Mouse (Mus musculus): ENCODE data around the gene Slit3. TPM values are rescaled to one million over a fixed set of nuclear protein-coding genes. Genes with fewer than 3 reads are reported as not detected.

Slit3 gene
- polyA plus RNA-seq, 1 experiment from 2014 or later: 11.1 TPM

DNA sequence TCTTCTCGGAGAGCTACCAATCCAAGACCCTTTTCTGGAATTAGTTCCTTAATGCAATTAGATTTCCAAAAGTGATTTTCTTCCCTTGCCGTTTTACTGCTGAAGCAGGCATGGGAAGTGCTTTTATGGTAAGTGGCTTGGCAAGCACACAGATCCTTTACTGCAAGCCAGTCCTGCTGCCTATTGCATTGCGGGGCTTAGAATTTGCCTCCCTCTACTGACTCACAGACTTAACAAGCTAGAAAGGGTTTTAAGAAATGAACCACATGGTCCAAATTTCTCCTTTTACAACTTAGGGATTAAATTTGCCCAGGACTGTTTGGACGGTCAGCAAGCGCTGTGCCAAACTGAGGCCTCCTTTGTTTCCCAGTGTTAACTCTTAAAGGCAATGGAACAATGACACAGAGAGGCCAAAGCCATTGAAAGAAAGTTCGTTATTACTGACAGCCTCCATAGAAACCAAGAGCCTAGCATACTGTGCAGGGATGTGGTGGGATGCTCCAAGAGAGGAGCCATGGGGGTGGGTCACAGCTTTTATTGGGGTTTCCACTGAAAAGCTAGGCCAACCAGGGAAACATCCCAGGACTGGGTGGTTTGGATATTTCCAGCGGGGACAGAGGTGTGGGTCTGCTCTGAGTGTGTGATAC is 406.9 kb downstream of the Slit3 start:
- WGBS: 34% methylated on average over 7 of the region's 7 CpGs
- Histone ChIP-seq H3K27ac (ENCODE audit: low read depth, low read length) (no peak overlapping the region; the same call in 1 of the 2 replicates), H3K4me1 (ENCODE audit: control insufficient read depth, insufficient read depth, low read length) (peaks cover 37% of the 10 kb centered on the region), H3K4me3 (ENCODE audit: low read depth, low read length) (no peak overlapping the region), H3K9ac (ENCODE audit: low read length) (no peak overlapping the region), H3K9me3 (ENCODE audit: control insufficient read depth, low read length) (no peaks in the 10 kb centered on the region), H3K27me3 (ENCODE audit: control insufficient read depth, insufficient read depth, low read length) (0 out of 2 replicates have a peak, but pooled peaks cover 3% of the 10 kb centered on the region), H3K4me2 (no peak overlapping the region), H3K36me3 (ENCODE audit: control insufficient read depth, insufficient read depth, low read length) (no peaks in the 10 kb centered on the region)
- DNase-seq (ENCODE audit: low spot score, missing footprints) (peak; percentile 93), ATAC-seq (ENCODE audit: low FRiP score) (peak; percentile 79)

DNA sequence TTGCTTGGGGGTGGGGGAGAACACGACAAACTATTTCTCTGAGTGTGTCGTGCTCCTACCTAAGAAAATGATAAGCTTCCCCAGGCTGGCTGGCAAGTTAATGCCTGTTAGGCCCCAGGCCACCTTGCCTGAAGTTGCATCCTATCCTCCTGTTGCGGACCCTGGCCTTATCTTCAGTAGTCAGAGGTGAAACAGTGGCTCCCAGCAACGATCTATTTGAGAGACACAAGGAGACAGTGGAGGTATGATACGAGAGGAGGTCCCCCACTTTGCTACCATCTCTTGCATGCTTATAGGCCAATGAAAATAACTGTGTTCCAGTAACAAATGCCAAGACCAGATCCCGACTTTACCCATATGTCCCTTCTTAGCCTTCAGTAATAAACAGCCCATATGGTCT is 414.0 kb downstream of the Slit3 start:
- H3K4me2 ChIP-seq: no peak overlapping the region
- no peak overlapping the region for H3K27ac ChIP-seq (ENCODE audit: low read depth, low read length)
- H3K27me3 ChIP-seq (ENCODE audit: control insufficient read depth, insufficient read depth, low read length): 0 out of 2 replicates have a peak, but pooled peaks cover 5% of the 10 kb centered on the region
- H3K9ac ChIP-seq (ENCODE audit: low read length): no peak overlapping the region
- ATAC-seq (ENCODE audit: low FRiP score) (no peak), DNase-seq (ENCODE audit: low spot score, missing footprints) (no peak)
- 86% methylated on average over 6 of the region's 6 CpGs for WGBS
- H3K36me3 ChIP-seq (ENCODE audit: control insufficient read depth, insufficient read depth, low read length): no peaks in the 10 kb centered on the region
- H3K4me3 ChIP-seq (ENCODE audit: low read depth, low read length): no peak overlapping the region
- H3K4me1 ChIP-seq (ENCODE audit: control insufficient read depth, insufficient read depth, low read length): peaks cover 23% of the 10 kb centered on the region
- H3K9me3 ChIP-seq (ENCODE audit: control insufficient read depth, low read length): no peaks in the 10 kb centered on the region

DNA sequence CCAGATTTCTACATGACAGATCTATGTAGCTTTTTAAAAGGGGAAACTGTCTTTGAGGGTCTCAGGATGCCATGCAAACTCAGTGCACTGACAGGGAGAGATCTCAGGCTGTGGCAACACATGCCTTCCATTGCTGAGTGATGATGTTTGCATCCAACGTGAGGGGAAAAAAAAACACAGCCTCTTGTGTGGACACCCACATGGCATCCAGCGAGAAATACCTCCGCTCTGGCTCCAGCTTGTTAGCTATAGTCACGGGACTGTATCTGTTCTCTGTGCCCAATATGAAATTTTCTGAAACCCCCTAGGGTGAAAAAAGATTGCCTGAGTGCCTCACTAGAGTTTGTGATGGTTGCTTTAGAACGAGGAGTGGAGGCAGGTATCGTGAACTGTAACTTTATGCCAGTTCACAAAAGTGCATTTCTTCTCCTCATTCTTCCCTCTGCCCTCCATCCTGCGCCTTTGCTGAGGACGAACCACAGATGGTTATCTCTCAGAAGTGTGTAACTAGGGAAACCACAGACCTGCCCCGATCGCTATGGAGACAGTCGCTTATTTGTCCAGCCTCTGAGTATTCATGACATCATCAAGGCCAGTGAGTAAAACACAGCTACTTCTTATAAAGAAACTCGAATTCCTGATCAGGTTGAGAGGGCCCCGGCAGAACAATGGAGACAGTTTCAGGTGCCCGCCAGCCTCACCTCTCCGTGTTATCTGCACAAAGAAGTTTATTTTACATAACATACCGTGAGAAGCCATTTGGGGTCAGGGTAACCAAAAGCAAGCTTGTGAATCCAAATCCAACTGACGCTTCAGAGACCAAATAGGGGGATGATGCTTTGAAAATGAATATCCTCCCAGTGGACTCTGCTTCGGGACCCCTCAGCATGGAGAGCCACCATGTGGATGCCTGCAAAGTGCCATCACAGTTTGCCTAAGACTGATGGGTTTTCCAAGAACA is 416.4 kb downstream of the Slit3 start:
- DNase-seq (ENCODE audit: low spot score, missing footprints): peak; percentile 91
- H3K4me3 ChIP-seq (ENCODE audit: low read depth, low read length): no peak overlapping the region
- H3K27ac ChIP-seq (ENCODE audit: low read depth, low read length): peak overlapping the region; percentile 36
- H3K9ac ChIP-seq (ENCODE audit: low read length): no peak overlapping the region
- no peaks in the 10 kb centered on the region for H3K36me3 ChIP-seq (ENCODE audit: control insufficient read depth, insufficient read depth, low read length)
- WGBS: 34% methylated on average over 18 of the region's 18 CpGs
- peak overlapping the region; percentile 22 for H3K4me2 ChIP-seq
- H3K4me1 ChIP-seq (ENCODE audit: control insufficient read depth, insufficient read depth, low read length): peaks cover 31% of the 10 kb centered on the region
- H3K27me3 ChIP-seq (ENCODE audit: control insufficient read depth, insufficient read depth, low read length): peaks cover 2% of the 10 kb centered on the region; the same call in 1 of the 2 replicates
- H3K9me3 ChIP-seq (ENCODE audit: control insufficient read depth, low read length): no peaks in the 10 kb centered on the region
- peak; percentile 77 for ATAC-seq (ENCODE audit: low FRiP score)

DNA sequence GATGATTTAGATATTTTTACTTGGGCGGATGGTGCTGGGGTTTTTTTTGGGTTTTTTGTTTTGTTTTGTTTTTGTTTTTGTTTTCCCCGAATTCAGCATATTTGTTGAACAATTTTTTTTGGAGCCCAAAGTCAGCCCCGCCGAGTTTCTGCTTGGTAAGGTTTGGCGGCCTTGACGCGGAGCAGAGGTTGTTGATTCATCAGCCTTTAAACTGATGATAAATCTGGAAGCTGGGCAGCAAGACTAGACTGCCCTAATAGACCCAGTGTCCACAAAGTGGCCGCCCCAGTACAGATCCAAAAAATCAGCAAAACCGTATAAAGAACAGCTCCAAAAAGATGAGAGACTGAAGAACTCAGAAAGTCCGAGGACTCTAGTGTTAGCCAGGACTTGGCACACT is 421.7 kb downstream of the Slit3 start:
- ATAC-seq (ENCODE audit: low FRiP score) (no peak), DNase-seq (ENCODE audit: low spot score, missing footprints) (no peak)
- 90% methylated on average over 10 of the region's 10 CpGs for WGBS
- Histone ChIP-seq H3K4me1 (ENCODE audit: control insufficient read depth, insufficient read depth, low read length) (peaks cover 28% of the 10 kb centered on the region), H3K9me3 (ENCODE audit: control insufficient read depth, low read length) (no peaks in the 10 kb centered on the region), H3K27me3 (ENCODE audit: control insufficient read depth, insufficient read depth, low read length) (peaks cover 4% of the 10 kb centered on the region; the same call in 1 of the 2 replicates), H3K36me3 (ENCODE audit: control insufficient read depth, insufficient read depth, low read length) (no peaks in the 10 kb centered on the region), H3K4me2 (no peak overlapping the region), H3K27ac (ENCODE audit: low read depth, low read length) (no peak overlapping the region), H3K4me3 (ENCODE audit: low read depth, low read length) (no peak overlapping the region), H3K9ac (ENCODE audit: low read length) (no peak overlapping the region)

DNA sequence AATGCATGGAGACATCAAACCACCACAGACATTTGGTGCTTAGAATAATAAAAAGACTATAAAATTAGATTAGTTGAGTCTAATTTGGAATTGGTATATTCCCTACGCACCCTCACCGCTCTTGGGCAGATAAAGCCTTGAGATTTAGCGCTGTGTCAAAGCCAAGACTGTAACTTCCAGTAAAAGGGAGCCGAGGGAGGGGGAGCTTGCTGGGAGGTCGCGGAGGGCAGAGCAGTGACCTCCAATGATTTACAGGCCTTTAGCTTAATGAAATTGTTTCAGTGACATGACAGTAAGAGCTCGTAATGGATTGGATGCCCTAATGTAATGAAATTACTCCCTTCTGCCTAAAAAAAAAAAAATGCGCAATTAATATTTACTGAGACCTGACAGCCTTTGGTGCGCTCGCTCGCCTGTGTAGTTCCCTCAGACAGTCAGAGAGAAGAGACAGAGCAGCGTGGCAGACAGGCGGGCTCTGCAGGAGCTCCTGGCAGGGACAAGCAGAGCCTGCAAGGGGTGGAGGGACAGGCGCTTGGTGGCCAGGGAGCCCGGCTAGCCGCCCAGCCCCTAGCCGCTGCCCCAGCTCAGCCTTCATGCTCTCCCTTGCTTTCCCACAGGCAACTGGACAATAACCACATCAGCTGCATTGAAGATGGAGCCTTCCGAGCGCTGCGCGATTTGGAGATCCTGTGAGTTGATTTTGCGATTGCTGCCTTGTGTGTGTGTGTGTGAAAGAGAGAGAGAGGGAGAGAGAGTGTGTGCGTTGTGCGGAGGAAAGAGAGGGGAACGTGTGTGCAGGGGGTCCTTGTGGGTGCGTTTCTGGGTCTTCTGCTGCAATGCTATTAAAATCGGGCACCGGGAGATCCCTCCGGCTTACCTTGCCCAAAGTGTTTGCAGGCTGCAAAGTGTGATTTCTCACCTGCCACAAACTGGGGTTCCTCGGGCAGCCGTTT is 423.4 kb downstream of the Slit3 start:
- peak overlapping the region; percentile 21 for H3K4me3 ChIP-seq (ENCODE audit: low read depth, low read length)
- H3K4me2 ChIP-seq: peak overlapping the region; percentile 39
- WGBS: 32% methylated on average over 31 of the region's 31 CpGs
- peaks cover 2% of the 10 kb centered on the region; the same call in 1 of the 2 replicates for H3K27me3 ChIP-seq (ENCODE audit: control insufficient read depth, insufficient read depth, low read length)
- peak; percentile 74 for ATAC-seq (ENCODE audit: low FRiP score)
- H3K27ac ChIP-seq (ENCODE audit: low read depth, low read length): peak overlapping the region; percentile 45
- DNase-seq (ENCODE audit: low spot score, missing footprints): peak; percentile 91
- H3K4me1 ChIP-seq (ENCODE audit: control insufficient read depth, insufficient read depth, low read length): peaks cover 19% of the 10 kb centered on the region
- no peaks in the 10 kb centered on the region for H3K9me3 ChIP-seq (ENCODE audit: control insufficient read depth, low read length)
- H3K9ac ChIP-seq (ENCODE audit: low read length): peak overlapping the region; percentile 59
- no peaks in the 10 kb centered on the region for H3K36me3 ChIP-seq (ENCODE audit: control insufficient read depth, insufficient read depth, low read length)

DNA sequence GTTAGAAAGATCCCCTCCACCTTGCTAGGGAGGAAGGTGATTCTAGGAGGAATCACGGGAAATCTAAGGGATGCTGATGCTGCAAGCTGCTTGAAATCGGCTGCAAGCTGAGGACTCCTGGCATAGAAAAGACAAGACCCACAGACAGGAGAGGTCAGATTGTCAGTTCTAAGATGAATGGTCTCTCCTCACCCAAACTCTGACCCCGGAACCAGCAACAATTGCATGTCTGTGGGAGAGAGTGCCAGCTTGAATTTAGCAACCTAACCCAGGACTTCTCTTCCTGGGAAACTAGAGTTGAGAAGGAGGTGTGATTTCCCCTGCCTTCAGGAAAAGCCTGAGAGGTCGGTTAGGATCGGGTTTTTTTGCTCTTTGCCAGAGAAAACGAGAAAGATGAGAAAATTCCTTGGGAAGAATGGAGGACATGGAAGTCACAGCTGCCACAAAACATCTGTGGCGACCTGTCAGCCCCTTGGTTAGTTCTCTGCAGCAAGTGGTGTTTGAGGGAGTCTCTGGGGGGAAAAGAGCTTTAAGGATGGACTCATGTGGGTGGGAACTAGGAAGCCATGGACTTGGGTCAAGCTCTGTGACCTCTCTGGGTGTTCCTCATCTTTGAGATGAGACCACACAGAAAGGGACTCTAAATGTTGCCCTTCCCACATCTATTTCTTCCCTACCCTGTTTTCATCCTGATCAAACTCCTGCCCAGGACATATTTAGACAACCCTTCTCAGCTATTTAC is 425.2 kb downstream of the Slit3 start:
- Histone ChIP-seq H3K36me3 (ENCODE audit: control insufficient read depth, insufficient read depth, low read length) (no peaks in the 10 kb centered on the region), H3K4me1 (ENCODE audit: control insufficient read depth, insufficient read depth, low read length) (peaks cover 14% of the 10 kb centered on the region), H3K4me3 (ENCODE audit: low read depth, low read length) (no peak overlapping the region), H3K27ac (ENCODE audit: low read depth, low read length) (no peak overlapping the region), H3K27me3 (ENCODE audit: control insufficient read depth, insufficient read depth, low read length) (peaks cover 2% of the 10 kb centered on the region; the same call in 1 of the 2 replicates), H3K9ac (ENCODE audit: low read length) (no peak overlapping the region), H3K4me2 (no peak overlapping the region), H3K9me3 (ENCODE audit: control insufficient read depth, low read length) (no peaks in the 10 kb centered on the region)
- ATAC-seq (ENCODE audit: low FRiP score) (no peak), DNase-seq (ENCODE audit: low spot score, missing footprints) (no peak)
- 56% methylated on average over 7 of the region's 7 CpGs for WGBS

DNA sequence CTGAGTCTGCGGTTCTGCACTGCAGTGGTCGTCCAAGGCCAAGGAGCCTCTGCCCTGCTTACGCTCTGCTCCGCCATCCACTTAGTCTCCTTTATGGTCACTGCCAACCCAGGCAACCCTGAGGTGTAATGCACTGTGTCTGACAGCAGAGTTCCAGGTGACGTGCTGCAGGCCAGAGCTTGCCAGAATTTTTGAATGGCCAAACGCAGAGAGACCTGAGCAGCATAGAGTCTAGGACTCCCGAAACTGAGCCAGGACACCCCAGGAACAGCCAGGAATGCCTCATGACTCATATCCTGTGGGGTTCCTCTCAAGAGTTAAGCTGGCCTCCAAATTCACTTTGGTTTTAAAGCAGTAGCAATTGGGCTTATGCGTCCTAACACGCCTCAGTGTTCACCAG is 429.0 kb downstream of the Slit3 start:
- no peak overlapping the region for H3K4me3 ChIP-seq (ENCODE audit: low read depth, low read length)
- H3K27ac ChIP-seq (ENCODE audit: low read depth, low read length): no peak overlapping the region
- no peaks in the 10 kb centered on the region for H3K36me3 ChIP-seq (ENCODE audit: control insufficient read depth, insufficient read depth, low read length)
- DNase-seq (ENCODE audit: low spot score, missing footprints) (no peak), ATAC-seq (ENCODE audit: low FRiP score) (no peak)
- peaks cover 2% of the 10 kb centered on the region; the same call in 1 of the 2 replicates for H3K27me3 ChIP-seq (ENCODE audit: control insufficient read depth, insufficient read depth, low read length)
- H3K9me3 ChIP-seq (ENCODE audit: control insufficient read depth, low read length): no peaks in the 10 kb centered on the region
- H3K4me1 ChIP-seq (ENCODE audit: control insufficient read depth, insufficient read depth, low read length): no peaks in the 10 kb centered on the region; the same call in 1 of the 2 replicates
- H3K4me2 ChIP-seq: no peak overlapping the region
- WGBS: 94% methylated on average over 9 of the region's 9 CpGs
- H3K9ac ChIP-seq (ENCODE audit: low read length): no peak overlapping the region

DNA sequence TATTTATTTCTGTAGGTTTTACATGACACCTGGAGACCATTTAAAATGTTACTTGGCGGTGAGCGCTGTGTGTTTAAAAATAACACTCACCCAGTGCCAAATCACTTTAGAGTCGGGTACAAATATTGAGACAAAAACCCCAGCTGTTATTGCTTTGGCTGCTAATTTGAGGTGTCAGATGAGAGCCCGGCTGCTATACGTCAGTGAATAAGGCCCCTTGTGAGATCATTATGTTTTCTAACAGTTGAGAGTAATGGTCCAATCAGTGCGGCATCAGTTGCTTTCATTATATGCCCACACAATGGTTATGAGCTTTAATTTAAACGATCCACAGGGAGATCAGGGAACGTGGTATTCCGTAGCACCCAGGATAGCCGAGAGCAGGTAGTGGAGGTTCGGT is 435.2 kb downstream of the Slit3 start:
- H3K4me2 ChIP-seq: no peak overlapping the region
- ATAC-seq (ENCODE audit: low FRiP score): no peak

More for the DNA sequence above, 435.2 kb downstream of the Slit3 start:
- H3K27me3 ChIP-seq (ENCODE audit: control insufficient read depth, insufficient read depth, low read length): no peaks in the 10 kb centered on the region
- H3K9ac ChIP-seq (ENCODE audit: low read length): no peak overlapping the region
- peaks cover 3% of the 10 kb centered on the region; the same call in 1 of the 2 replicates for H3K4me1 ChIP-seq (ENCODE audit: control insufficient read depth, insufficient read depth, low read length)
- no peak overlapping the region for H3K27ac ChIP-seq (ENCODE audit: low read depth, low read length)
- no peak overlapping the region for H3K4me3 ChIP-seq (ENCODE audit: low read depth, low read length)
- no peaks in the 10 kb centered on the region for H3K36me3 ChIP-seq (ENCODE audit: control insufficient read depth, insufficient read depth, low read length)
- no peak for DNase-seq (ENCODE audit: low spot score, missing footprints)
- 84% methylated on average over 11 of the region's 11 CpGs for WGBS
- no peaks in the 10 kb centered on the region for H3K9me3 ChIP-seq (ENCODE audit: control insufficient read depth, low read length)

Data from midbrain, embryonic 11.5 days (tissue).